Mouse (Mus musculus) myocyte (in vitro differentiated cells): ENCODE data around the gene Atp13a3. TPM values are rescaled to one million over a fixed set of nuclear protein-coding genes. Genes with fewer than 3 reads are reported as not detected.

Experiments used
- H3K27me3 ChIP-seq: one replicate; pipeline ENCODE4 v1.6.1; 2011; ENCODE audit not compliant: control insufficient read depth, insufficient read depth, insufficient read length
- H3K36me3 ChIP-seq: one replicate; pipeline ENCODE4 v1.6.1; 2011; ENCODE audit not compliant: control insufficient read depth, insufficient read depth
- H3K4me2 ChIP-seq: one replicate; pipeline ENCODE4 v1.6.1; 2011; ENCODE audit warnings: low read depth, control low read depth
- H3K4me3 ChIP-seq: one replicate; pipeline ENCODE4 v1.5.1; 2011; ENCODE audit warnings: mild to moderate bottlenecking, control low read depth, moderate library complexity
- H3K79me2 ChIP-seq: one replicate; pipeline ENCODE4 v1.6.1; 2011; ENCODE audit not compliant: control insufficient read depth, insufficient read depth
- H3ac ChIP-seq: one replicate; pipeline ENCODE4 v1.6.1; 2011; ENCODE audit not compliant: control insufficient read depth, insufficient read length
- CEBPB ChIP-seq: IDR thresholded peaks from 2 replicates; pipeline ENCODE4 v1.6.1; 2011; ENCODE audit warnings: mild to moderate bottlenecking, moderate library complexity; ENCODE audit not compliant: poor library complexity, insufficient read depth, severe bottlenecking
- E2F4 ChIP-seq: IDR thresholded peaks from one replicate; pipeline ENCODE4 v1.6.1; 2011; ENCODE audit warnings: mild to moderate bottlenecking, control low read depth, moderate library complexity; ENCODE audit not compliant: insufficient read depth
- MAX ChIP-seq: IDR thresholded peaks from one replicate; pipeline ENCODE4 v1.6.1; 2011; ENCODE audit warnings: low read depth, mild to moderate bottlenecking, control low read depth
- MYOD1 ChIP-seq, 3 experiments: IDR thresholded peaks; one replicate each; pipeline ENCODE4 v1.6.1; 2011; ENCODE audit warnings: control low read depth in 2 of 3, low read depth in 2 of 3, mild to moderate bottlenecking in 2 of 3, moderate library complexity in 1 of 3; ENCODE audit not compliant: insufficient read length in 2 of 3, control insufficient read depth in 1 of 3
- MYOG ChIP-seq, 3 experiments: IDR thresholded peaks; one replicate each; pipeline ENCODE4 v1.6.1; 2011; ENCODE audit warnings: control low read depth in 2 of 3, low read depth in 2 of 3, mild to moderate bottlenecking in 2 of 3; ENCODE audit not compliant: insufficient read length in 2 of 3, control insufficient read depth in 1 of 3, insufficient read depth in 1 of 3
- POLR2A ChIP-seq: IDR thresholded peaks from one replicate; pipeline ENCODE4 v1.6.1; 2011; ENCODE audit warnings: low read depth, mild to moderate bottlenecking, control low read depth, moderate library complexity; ENCODE audit not compliant: insufficient read length
- POLR2AphosphoS2 ChIP-seq: IDR thresholded peaks from one replicate; pipeline ENCODE4 v1.6.1; 2011; ENCODE audit warnings: low read depth, control low read depth; ENCODE audit not compliant: insufficient read length
- REST ChIP-seq: IDR thresholded peaks from one replicate; pipeline ENCODE4 v1.6.1; 2011; ENCODE audit warnings: mild to moderate bottlenecking, control low read depth, moderate library complexity; ENCODE audit not compliant: insufficient read depth, insufficient read length
- SRF ChIP-seq: IDR thresholded peaks from one replicate; pipeline ENCODE4 v1.6.1; 2011; ENCODE audit warnings: low read depth; ENCODE audit not compliant: control insufficient read depth, insufficient read length
- TCF12 ChIP-seq: IDR thresholded peaks from one replicate; pipeline ENCODE4 v1.6.1; 2011; ENCODE audit warnings: mild to moderate bottlenecking, control low read depth; ENCODE audit not compliant: poor library complexity, insufficient read depth, severe bottlenecking
- TCF3 ChIP-seq: IDR thresholded peaks from one replicate; pipeline ENCODE4 v1.6.1; 2011; ENCODE audit warnings: low read depth, control low read depth; ENCODE audit not compliant: insufficient read length
- USF1 ChIP-seq: IDR thresholded peaks from one replicate; pipeline ENCODE4 v1.6.1; 2011; ENCODE audit warnings: low read depth, mild to moderate bottlenecking, control low read depth, moderate library complexity
- polyA plus RNA-seq: library from polyadenylated mRNA; unstranded; fragments of >200 nt; fragmentation: generic; extraction: Trizol; gene quantifications from one replicate; pipeline ENCODE4 v1.2.1, GENCODE M21; 2012; ENCODE audit warnings: missing spikeins

Atp13a3 gene
- polyA plus RNA-seq, 1 experiment, result 53.4 TPM

DNA sequence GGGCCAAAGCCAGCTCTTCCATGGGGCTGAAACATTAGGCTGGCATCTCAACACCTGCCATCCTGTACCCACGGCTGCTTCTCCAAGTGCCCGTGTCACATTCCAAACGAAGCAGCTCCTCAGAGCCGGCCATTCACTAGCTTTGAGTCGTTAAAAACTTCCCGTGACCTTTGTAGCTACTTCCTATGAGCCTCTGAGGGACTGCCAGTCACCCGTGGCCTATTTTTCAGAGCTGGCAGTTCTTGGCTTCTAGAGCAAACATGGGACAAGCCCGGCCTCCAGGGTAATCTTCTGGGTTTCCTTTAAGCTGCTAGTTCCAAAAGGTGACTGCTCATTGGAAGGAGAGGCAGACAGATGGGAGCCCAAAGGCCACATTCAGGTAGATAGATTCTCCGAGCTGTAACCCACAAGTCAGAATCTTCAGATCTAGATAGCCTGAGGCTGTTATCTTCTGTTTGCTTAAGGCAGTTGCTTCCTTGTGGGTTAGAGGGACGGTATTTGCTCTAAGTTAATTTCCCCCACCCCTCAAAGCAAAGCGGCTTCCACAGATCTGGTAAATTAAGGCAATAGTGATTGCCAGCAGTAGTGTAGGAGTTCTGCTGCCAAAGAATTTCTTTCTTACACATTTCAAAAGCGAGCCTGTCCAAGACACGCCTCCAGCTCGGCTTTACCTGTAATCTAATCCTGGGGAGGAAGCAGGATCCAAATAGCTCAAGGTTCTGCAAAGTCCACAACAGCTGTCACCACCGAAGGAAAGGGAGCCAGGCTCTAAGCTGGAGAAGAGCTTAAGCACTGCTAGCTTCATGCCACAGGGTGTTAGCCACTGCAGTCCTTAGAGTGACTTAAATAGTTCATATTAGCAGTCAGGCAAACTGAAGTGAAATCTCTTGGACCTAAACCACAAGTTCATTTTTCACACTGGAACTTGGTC, 8.4 kb downstream of the Atp13a3 start:
- peak overlapping the region; percentile 51 for H3K4me2 ChIP-seq
- H3K36me3 ChIP-seq, result no peaks in the 10 kb centered on the region
- no peaks in the 10 kb centered on the region for H3K27me3 ChIP-seq
- H3K79me2 ChIP-seq, result no peaks in the 10 kb centered on the region
- H3ac ChIP-seq, result no peak overlapping the region
- no peak overlapping the region for H3K4me3 ChIP-seq
- no peak for TF ChIP-seq CEBPB
- TF ChIP-seq POLR2AphosphoS2, result no peak
- TF ChIP-seq MYOD1 (IDR thresholded peaks at IDR 0.05; ENCODE audit: control insufficient read depth in 1 of 3, insufficient read length in 2 of 3, low read depth in 2 of 3), result peak; percentile 34 to 92 (median 89)
- TF ChIP-seq MAX, result no peak
- TF ChIP-seq REST, result no peak
- no peak for TF ChIP-seq E2F4
- no peak for TF ChIP-seq POLR2A
- peak; percentile 54 to 90 (median 80) for TF ChIP-seq MYOG (IDR thresholded peaks at IDR 0.05; ENCODE audit: control insufficient read depth in 1 of 3, insufficient read depth in 1 of 3, insufficient read length in 2 of 3, low read depth in 2 of 3)
- TF ChIP-seq SRF, result no peak
- peak; percentile 77 for TF ChIP-seq TCF12
- no peak for TF ChIP-seq TCF3
- no peak for TF ChIP-seq USF1

DNA sequence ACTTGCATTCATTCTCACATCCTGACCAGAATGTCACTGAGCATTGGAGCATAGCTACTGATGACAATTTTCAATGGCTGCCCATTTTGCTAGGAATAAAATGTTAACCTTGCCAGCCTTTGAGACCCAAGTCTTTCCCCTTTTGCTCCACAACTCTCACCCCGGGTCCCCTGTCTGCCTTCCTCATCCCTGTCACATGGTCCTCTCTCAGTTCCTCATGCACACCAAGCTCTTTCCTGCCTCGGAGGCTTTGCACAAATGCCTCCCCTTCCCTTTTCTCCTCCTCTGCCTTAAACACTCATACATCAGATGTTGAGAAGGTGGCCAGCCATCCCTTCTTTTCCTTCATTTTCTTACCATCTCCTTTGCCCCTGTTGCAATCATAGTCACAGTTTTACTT, 10.6 kb downstream of the Atp13a3 start:
- no peak overlapping the region for H3ac ChIP-seq
- H3K36me3 ChIP-seq, result no peaks in the 10 kb centered on the region
- H3K27me3 ChIP-seq, result no peaks in the 10 kb centered on the region
- H3K4me2 ChIP-seq, result no peak overlapping the region
- TF ChIP-seq REST (no peak), SRF (no peak), E2F4 (no peak), MYOG (IDR thresholded peaks at IDR 0.05; ENCODE audit: control insufficient read depth in 1 of 3, insufficient read depth in 1 of 3, insufficient read length in 2 of 3, low read depth in 2 of 3) (no peak), TCF12 (no peak)
- H3K4me3 ChIP-seq, result no peak overlapping the region
- no peaks in the 10 kb centered on the region for H3K79me2 ChIP-seq

DNA sequence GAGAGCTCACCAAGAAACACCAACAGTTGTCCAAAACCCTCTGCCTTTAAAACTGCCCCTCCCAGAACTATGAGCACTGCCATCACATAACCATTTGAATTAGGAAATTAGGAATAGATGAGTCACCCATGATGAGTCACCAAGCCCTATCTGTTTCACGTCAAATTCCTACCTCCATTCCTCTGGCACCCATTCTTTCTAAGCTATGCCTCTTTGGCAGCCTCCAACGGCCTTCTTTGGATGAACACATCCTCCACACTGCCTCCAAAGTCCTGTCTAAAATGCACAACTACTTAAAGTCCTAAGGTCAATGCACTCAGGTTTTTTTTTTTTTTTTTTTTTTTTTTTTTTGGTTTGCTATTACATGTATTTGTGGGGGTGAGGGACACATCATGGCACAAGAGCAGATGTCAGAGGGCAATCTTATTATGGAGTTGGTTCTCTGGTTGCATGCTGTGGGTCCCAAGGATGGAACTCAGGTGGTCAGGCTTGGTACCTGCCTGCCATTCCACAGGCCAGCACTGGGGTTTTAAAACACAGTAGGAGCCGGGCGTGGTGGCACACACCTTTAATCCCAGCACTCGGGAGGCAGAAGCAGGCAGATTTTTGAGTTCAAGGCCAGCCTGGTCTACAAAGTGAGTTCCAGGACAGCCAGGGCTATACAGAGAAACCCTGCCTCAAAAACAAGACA, 15.0 kb downstream of the Atp13a3 start:
- peaks cover 23% of the 10 kb centered on the region for H3K79me2 ChIP-seq
- TF ChIP-seq MAX (no peak), USF1 (no peak), POLR2A (no peak), CEBPB (no peak), REST (no peak), E2F4 (no peak), POLR2AphosphoS2 (no peak), TCF12 (no peak), MYOD1 (IDR thresholded peaks at IDR 0.05; ENCODE audit: control insufficient read depth in 1 of 3, insufficient read length in 2 of 3, low read depth in 2 of 3) (no peak), SRF (no peak), MYOG (IDR thresholded peaks at IDR 0.05; ENCODE audit: control insufficient read depth in 1 of 3, insufficient read depth in 1 of 3, insufficient read length in 2 of 3, low read depth in 2 of 3) (no peak), TCF3 (no peak)
- no peaks in the 10 kb centered on the region for H3K27me3 ChIP-seq
- H3K36me3 ChIP-seq, result peaks cover 4% of the 10 kb centered on the region
- peak overlapping the region; percentile 100 for H3K4me2 ChIP-seq
- no peak overlapping the region for H3K4me3 ChIP-seq
- no peak overlapping the region for H3ac ChIP-seq

DNA sequence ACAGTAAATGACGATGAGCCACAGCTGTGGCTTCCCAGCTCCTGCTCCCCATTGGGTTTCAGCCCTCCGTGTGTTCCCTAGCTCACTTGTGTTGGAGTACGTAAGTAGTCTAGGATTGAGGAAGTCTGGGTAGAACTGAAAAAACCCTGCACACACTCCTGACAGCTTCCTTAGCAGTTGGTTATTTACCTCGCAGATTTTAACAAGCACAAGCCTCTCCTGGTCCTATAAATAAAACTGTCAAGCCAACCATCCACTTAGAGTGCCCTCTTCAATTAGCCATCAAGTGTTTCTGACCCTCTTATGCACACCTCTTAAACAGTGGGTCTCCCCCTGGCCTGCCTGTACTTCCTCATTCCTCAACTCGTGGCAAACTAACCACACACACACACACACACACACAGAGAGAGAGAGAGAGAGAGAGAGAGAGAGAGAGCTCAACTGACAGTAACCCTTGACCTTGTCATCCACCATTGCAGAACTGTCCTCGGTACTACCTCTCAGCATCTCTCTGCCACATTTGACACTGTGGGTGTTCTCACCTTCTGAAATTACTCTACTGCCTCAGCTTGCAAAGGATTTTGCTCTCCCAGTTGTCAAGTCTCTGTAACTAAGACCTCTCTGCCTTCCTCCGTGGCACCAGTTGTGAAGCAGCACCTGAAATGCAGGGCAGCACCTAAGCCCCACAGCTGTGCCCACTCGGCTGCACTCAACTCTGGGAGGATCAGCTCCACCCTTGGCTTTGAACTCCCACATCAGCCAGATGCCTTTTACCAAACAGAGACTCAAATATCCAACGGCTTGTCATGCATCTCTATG, 15.7 kb downstream of the Atp13a3 start:
- TF ChIP-seq MYOG (IDR thresholded peaks at IDR 0.05; ENCODE audit: control insufficient read depth in 1 of 3, insufficient read depth in 1 of 3, insufficient read length in 2 of 3, low read depth in 2 of 3) (peak in 2 of 3 experiments; percentile 3 to 86), TCF12 (no peak), E2F4 (no peak), MYOD1 (IDR thresholded peaks at IDR 0.05; ENCODE audit: control insufficient read depth in 1 of 3, insufficient read length in 2 of 3, low read depth in 2 of 3) (peak in 2 of 3 experiments; percentile 45 to 76), CEBPB (no peak), SRF (no peak), POLR2AphosphoS2 (no peak), MAX (no peak), USF1 (no peak), POLR2A (no peak), REST (no peak), TCF3 (peak; percentile 9)
- no peaks in the 10 kb centered on the region for H3K27me3 ChIP-seq
- peaks cover 31% of the 10 kb centered on the region for H3K79me2 ChIP-seq
- peak overlapping the region; percentile 100 for H3K4me2 ChIP-seq
- peaks cover 12% of the 10 kb centered on the region for H3K36me3 ChIP-seq
- no peak overlapping the region for H3ac ChIP-seq
- H3K4me3 ChIP-seq, result peak overlapping the region; percentile 42
